Mouse (Mus musculus) midbrain, embryonic 12.5 days (tissue): ENCODE results near the gene Dnase1. TPM values are rescaled to one million over a fixed set of nuclear protein-coding genes. Genes with fewer than 3 reads are reported as not detected.

ENCODE experiments used
- ATAC-seq: fragments of 200-750 bp; cut with Nextera tagmentation; 2 replicates; pipeline ENCODE4 v1.8.0; 2017; ENCODE audit warnings: low read depth, moderate TSS enrichment, moderate library complexity; ENCODE audit not compliant: low FRiP score
- H3K27ac ChIP-seq: fragments of 300-500 bp; sonication (generic); replicated peaks from 2 replicates; pipeline ENCODE4 v1.5.1; 2016; ENCODE audit warnings: mild to moderate bottlenecking
- H3K27me3 ChIP-seq: fragments of 300-500 bp; sonication (generic); 2 replicates; pipeline ENCODE4 v1.6.1; 2016; ENCODE audit warnings: mild to moderate bottlenecking
- H3K36me3 ChIP-seq: fragments of 300-500 bp; sonication (generic); 2 replicates; pipeline ENCODE4 v1.6.1; 2016
- H3K4me1 ChIP-seq: fragments of 300-500 bp; sonication (generic); 2 replicates; pipeline ENCODE4 v1.6.1; 2016
- H3K4me2 ChIP-seq: fragments of 300-500 bp; sonication (generic); replicated peaks from 2 replicates; pipeline ENCODE4 v1.6.1; 2016; ENCODE audit warnings: mild to moderate bottlenecking, moderate library complexity
- H3K4me3 ChIP-seq: fragments of 300-500 bp; sonication (generic); 2 replicates; pipeline ENCODE4 v1.5.1; 2016; ENCODE audit warnings: mild to moderate bottlenecking
- H3K9ac ChIP-seq: fragments of 300-500 bp; sonication (generic); replicated peaks from 2 replicates; pipeline ENCODE4 v1.6.1; 2016; ENCODE audit warnings: mild to moderate bottlenecking, moderate library complexity
- H3K9me3 ChIP-seq: fragments of 300-500 bp; sonication (generic); 2 replicates; pipeline ENCODE4 v1.6.1; 2016; ENCODE audit warnings: mild to moderate bottlenecking
- WGBS: fragments of 180-500 bp; shearing (Covaris S2); methylation state at CpG from one replicate; pipeline ENCODE4 v1.1.7; 2016; 5-methylcytosine and 5-hydroxymethylcytosine counted together
- microRNA-seq: library from miRNA; unstranded; fragments of <30 nt; microRNA quantifications from one replicate; pipeline ENCODE4, GENCODE M21; 2017
- polyA plus RNA-seq: library from polyadenylated mRNA; unstranded; fragments of >200 nt; fragmentation: Nextera tagmentation; extraction: Ambion mirVana; gene quantifications from 2 replicates; pipeline ENCODE4 v1.2.1, GENCODE M21; 2016

Gene Dnase1
- polyA plus RNA-seq, 1 experiment from 2014 or later, result 6.2 TPM

- no peak for ATAC-seq
- H3K36me3 ChIP-seq, result peaks cover 88% of the 10 kb centered on the region
- no peaks in the 10 kb centered on the region for H3K4me1 ChIP-seq
- H3K9me3 ChIP-seq, result no peaks in the 10 kb centered on the region
- H3K9ac ChIP-seq, result no peak overlapping the region
- H3K27ac ChIP-seq, result no peak overlapping the region
- no peak overlapping the region for H3K4me2 ChIP-seq
- no peaks in the 10 kb centered on the region for H3K27me3 ChIP-seq
- 94% methylated on average over 8 of the region's 8 CpGs for WGBS
- H3K4me3 ChIP-seq, result no peak overlapping the region
These were observed 50.6 kb downstream of the Dnase1 start for GRCm38 (mm10) chr16:4087214-4087913.

Small RNA genes lying within 50 kb of the gene (microRNA-seq; reads per million reads assigned to microRNA genes)
- not detected for gene Gm23413

Other genes with a start within 250 kb of the Dnase1 start
- not detected in 2 replicates for gene Olfr15, start 206.1 kb upstream of the Dnase1 start, polyA plus RNA-seq
- 1.6 and 2.1 TPM in 2 replicates for gene Zfp174, start 189.7 kb upstream of the Dnase1 start, polyA plus RNA-seq
- 66.0 and 70.2 TPM in 2 replicates for gene Naa60, start 164.6 kb upstream of the Dnase1 start, polyA plus RNA-seq
- gene Zfp597, start 152.4 kb upstream of the Dnase1 start, polyA plus RNA-seq, result 12.7 and 13.5 TPM in 2 replicates
- 2.6 and 3.3 TPM in 2 replicates for gene Gm20695, start 152.3 kb upstream of the Dnase1 start, polyA plus RNA-seq
- gene 1700037C18Rik, start 128.3 kb upstream of the Dnase1 start, polyA plus RNA-seq, result 5.7 and 7.5 TPM in 2 replicates
- gene Cluap1, start 128.1 kb upstream of the Dnase1 start, polyA plus RNA-seq, result 24.9 and 25.8 TPM in 2 replicates
- gene Nlrc3, start 60.3 kb upstream of the Dnase1 start, polyA plus RNA-seq, result 0.99 and 1.2 TPM in 2 replicates
- gene Slx4, start 33.2 kb upstream of the Dnase1 start, polyA plus RNA-seq, result 29.9 and 30.3 TPM in 2 replicates
- gene Trap1, start 40.9 kb downstream of the Dnase1 start, polyA plus RNA-seq, result 59.7 and 62.8 TPM in 2 replicates
- 39.9 and 41.3 TPM in 2 replicates for gene Crebbp, start 177.1 kb downstream of the Dnase1 start, polyA plus RNA-seq